Mouse (Mus musculus) lung, embryonic 14.5 days (tissue): ENCODE results near the gene Adap1. TPM values are rescaled to one million over a fixed set of nuclear protein-coding genes. Genes with fewer than 3 reads are reported as not detected.

Source experiments
- ATAC-seq: fragments of 200-750 bp; cut with Nextera tagmentation; 2 replicates; pipeline ENCODE4 v1.8.0; 2017; ENCODE audit warnings: mild to moderate bottlenecking, moderate TSS enrichment, moderate library complexity; ENCODE audit not compliant: insufficient read depth
- DNase-seq: peaks from one replicate; pipeline ENCODE4 v3.0.0-alpha.2; 2015
- H3K27ac ChIP-seq: fragments of 300-500 bp; sonication (generic); 2 replicates; pipeline ENCODE4 v1.5.1; 2014; ENCODE audit warnings: low read depth, mild to moderate bottlenecking, moderate library complexity
- H3K27me3 ChIP-seq: fragments of 300-500 bp; sonication (generic); 2 replicates; pipeline ENCODE4 v1.6.1; 2014; ENCODE audit warnings: low read length, control low read depth; ENCODE audit not compliant: insufficient read depth
- H3K36me3 ChIP-seq: fragments of 300-500 bp; sonication (generic); 2 replicates; pipeline ENCODE4 v1.6.1; 2014; ENCODE audit warnings: control low read depth; ENCODE audit not compliant: insufficient read depth
- H3K4me1 ChIP-seq: fragments of 300-500 bp; sonication (generic); 2 replicates; pipeline ENCODE4 v1.6.1; 2014; ENCODE audit warnings: antibody characterized with exemption, control low read depth; ENCODE audit not compliant: insufficient read depth
- H3K4me2 ChIP-seq: fragments of 300-500 bp; sonication (generic); 2 replicates; pipeline ENCODE4 v1.6.1; 2014; ENCODE audit warnings: mild to moderate bottlenecking
- H3K4me3 ChIP-seq: fragments of 300-500 bp; sonication (generic); 2 replicates; pipeline ENCODE4 v1.5.1; 2014; ENCODE audit warnings: low read depth, low read length
- H3K9ac ChIP-seq: fragments of 300-500 bp; sonication (generic); 2 replicates; pipeline ENCODE4 v1.6.1; 2014
- H3K9me3 ChIP-seq: fragments of 300-500 bp; sonication (generic); 2 replicates; pipeline ENCODE4 v1.6.1; 2016; ENCODE audit warnings: low read depth, low read length, control low read depth
- CTCF ChIP-seq: IDR thresholded peaks from 2 replicates; pipeline ENCODE4 v1.5.1; 2016; ENCODE audit warnings: antibody characterized with exemption, low read depth
- WGBS: fragments of 180-500 bp; shearing (Covaris S2); extraction: QIAGEN DNeasy Blood & Tissue Kit; methylation state at CpG from one replicate; pipeline ENCODE4 v1.1.7; 2014; 5-methylcytosine and 5-hydroxymethylcytosine counted together
- polyA plus RNA-seq: library from polyadenylated mRNA; unstranded; fragments of >200 nt; fragmentation: Nextera tagmentation; extraction: Ambion mirVana; gene quantifications from 2 replicates; pipeline ENCODE4 v1.2.1, GENCODE M21; 2014

The Adap1 gene
- polyA plus RNA-seq, 1 experiment from 2014 or later = 3.6 TPM

GRCm38 (mm10) chr5:139310477-139310876 lies 14.9 kb downstream of the Adap1 start:
- Histone ChIP-seq H3K4me2 (no peak overlapping the region), H3K36me3 (no peaks in the 10 kb centered on the region), H3K9me3 (no peaks in the 10 kb centered on the region), H3K27ac (no peak overlapping the region), H3K27me3 (no peaks in the 10 kb centered on the region), H3K9ac (no peak overlapping the region), H3K4me3 (no peak overlapping the region), H3K4me1 (no peaks in the 10 kb centered on the region)
- 82% methylated on average over 4 of the region's 4 CpGs for WGBS
- ATAC-seq (no peak), DNase-seq (no peak)
- no peak for TF ChIP-seq CTCF

- H3K27ac ChIP-seq = no peak overlapping the region
- DNase-seq = no peak
- WGBS = 62% methylated on average over 3 of the region's 3 CpGs
- no peak overlapping the region for H3K9ac ChIP-seq
- TF ChIP-seq CTCF = no peak
- ATAC-seq = no peak
- H3K4me2 ChIP-seq = no peak overlapping the region
- H3K4me3 ChIP-seq = no peak overlapping the region
- no peaks in the 10 kb centered on the region for H3K9me3 ChIP-seq
- no peaks in the 10 kb centered on the region for H3K36me3 ChIP-seq
- no peaks in the 10 kb centered on the region for H3K27me3 ChIP-seq
- H3K4me1 ChIP-seq = no peaks in the 10 kb centered on the region
These were observed 15.5 kb downstream of the Adap1 start for GRCm38 (mm10) chr5:139309946-139310345.

- H3K4me1 ChIP-seq = no peaks in the 10 kb centered on the region
- ATAC-seq (no peak), DNase-seq (no peak)
- H3K27ac ChIP-seq = no peak overlapping the region
- no peaks in the 10 kb centered on the region for H3K27me3 ChIP-seq
- TF ChIP-seq CTCF = no peak
- H3K4me3 ChIP-seq = no peak overlapping the region
- H3K9me3 ChIP-seq = no peaks in the 10 kb centered on the region
- no peaks in the 10 kb centered on the region for H3K36me3 ChIP-seq
- 84% methylated on average over 9 of the region's 9 CpGs for WGBS
- no peak overlapping the region for H3K4me2 ChIP-seq
- H3K9ac ChIP-seq = no peak overlapping the region
These were observed 21.8 kb downstream of the Adap1 start for GRCm38 (mm10) chr5:139303646-139304061.

GRCm38 (mm10) chr5:139302101-139302500 lies 23.3 kb downstream of the Adap1 start:
- Histone ChIP-seq H3K27me3 (no peaks in the 10 kb centered on the region), H3K4me3 (no peak overlapping the region), H3K27ac (no peak overlapping the region), H3K9ac (no peak overlapping the region), H3K4me1 (no peaks in the 10 kb centered on the region), H3K4me2 (no peak overlapping the region), H3K36me3 (no peaks in the 10 kb centered on the region), H3K9me3 (no peaks in the 10 kb centered on the region)
- WGBS = 82% methylated on average over 6 of the region's 6 CpGs
- ATAC-seq = no peak
- no peak for DNase-seq
- no peak for TF ChIP-seq CTCF

- Histone ChIP-seq H3K27ac (no peak overlapping the region), H3K27me3 (no peaks in the 10 kb centered on the region), H3K9me3 (no peaks in the 10 kb centered on the region), H3K4me2 (no peak overlapping the region), H3K9ac (no peak overlapping the region), H3K4me3 (no peak overlapping the region), H3K36me3 (no peaks in the 10 kb centered on the region), H3K4me1 (no peaks in the 10 kb centered on the region)
- DNase-seq (no peak), ATAC-seq (no peak)
- no peak for TF ChIP-seq CTCF
- WGBS = 78% methylated on average over 5 of the region's 5 CpGs
These were observed 27.7 kb downstream of the Adap1 start for GRCm38 (mm10) chr5:139297745-139298144.

- no peaks in the 10 kb centered on the region for H3K4me1 ChIP-seq
- ATAC-seq (no peak), DNase-seq (no peak)
- no peaks in the 10 kb centered on the region for H3K27me3 ChIP-seq
- no peak overlapping the region for H3K27ac ChIP-seq
- no peak overlapping the region for H3K4me3 ChIP-seq
- H3K4me2 ChIP-seq = no peak overlapping the region
- 88% methylated on average over 10 of the region's 10 CpGs for WGBS
- no peaks in the 10 kb centered on the region for H3K9me3 ChIP-seq
- TF ChIP-seq CTCF = no peak
- no peak overlapping the region for H3K9ac ChIP-seq
- H3K36me3 ChIP-seq = no peaks in the 10 kb centered on the region
These were observed 28.3 kb downstream of the Adap1 start for GRCm38 (mm10) chr5:139297092-139297491.

- Histone ChIP-seq H3K27ac (no peak overlapping the region), H3K27me3 (no peaks in the 10 kb centered on the region), H3K4me1 (no peaks in the 10 kb centered on the region), H3K9ac (no peak overlapping the region), H3K4me3 (no peak overlapping the region), H3K9me3 (no peaks in the 10 kb centered on the region), H3K4me2 (no peak overlapping the region), H3K36me3 (no peaks in the 10 kb centered on the region)
- ATAC-seq (no peak), DNase-seq (no peak)
- 82% methylated on average over 2 of the region's 2 CpGs for WGBS
- no peak for TF ChIP-seq CTCF
These were observed 31.3 kb downstream of the Adap1 start for GRCm38 (mm10) chr5:139294089-139294488.
